Mouse (Mus musculus): Measurements from ENCODE around the gene Pramel7. TPM values are rescaled to one million over a fixed set of nuclear protein-coding genes. Genes with fewer than 3 reads are reported as not detected.

The Pramel7 gene
- total and polyA plus RNA-seq, 3 experiments, result not detected

DNA sequence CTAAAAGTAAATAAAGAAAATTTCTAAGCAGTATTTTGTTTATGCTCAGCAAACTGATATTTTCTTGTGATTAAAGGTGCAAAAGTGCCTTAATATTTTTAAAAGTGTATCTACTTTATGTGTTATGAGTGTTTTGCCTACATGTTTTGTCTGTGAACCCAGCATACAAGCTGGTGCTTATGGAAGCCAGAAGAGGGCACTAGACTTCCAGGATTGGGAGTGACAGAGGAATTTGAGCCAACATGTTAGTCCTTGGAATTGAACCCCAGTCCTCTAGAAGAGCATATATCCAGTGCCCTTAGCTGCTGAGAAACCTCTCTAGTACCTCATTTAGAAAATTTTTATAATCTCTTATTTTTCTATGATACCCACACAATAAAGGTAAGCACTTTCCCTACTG lies 16.7 kb downstream of the Pramel7 start:
- Histone ChIP-seq H3K27me3 (replicated peaks) (no peaks in the 10 kb centered on the region), H3K4me2 (ENCODE audit: insufficient read depth, low read depth, poor library complexity, severe bottlenecking) (no peak overlapping the region), H3K27ac (ENCODE audit: insufficient read depth, low read depth) (no peak overlapping the region), H3K4me1 (ENCODE audit: control insufficient read depth in 1 of 2, insufficient read depth in 2 of 2) (no peaks in the 10 kb centered on the region), H3K9me3 (replicated peaks; ENCODE audit: low read length) (peaks cover 54% of the 10 kb centered on the region), H3K36me3 (replicated peaks in 1 of 2; ENCODE audit: control insufficient read depth in 1 of 2, insufficient read depth in 1 of 2, low read length in 1 of 2) (no peaks in the 10 kb centered on the region), H3K4me3 (replicated peaks in 1 of 3; ENCODE audit: low read depth in 2 of 3, low read length in 2 of 3, poor library complexity in 1 of 3) (no peak overlapping the region), H3K9ac (ENCODE audit: insufficient read depth, low read depth) (no peak overlapping the region), H3K79me2 (replicated peaks; ENCODE audit: control insufficient read depth, extremely low read depth, insufficient read depth, poor library complexity, severe bottlenecking) (no peaks in the 10 kb centered on the region)
- no peak for TF ChIP-seq GABPA (IDR thresholded peaks at IDR 0.05; ENCODE audit: insufficient replicate concordance, low read depth, low read length)
- no peak for TF ChIP-seq MAFK (IDR thresholded peaks at IDR 0.05; ENCODE audit: insufficient replicate concordance, low read length)
- no peak for DNase-seq (ENCODE audit: extremely low read depth)
- in situ Hi-C loops (cut with MboI; ENCODE audit: low pct_ligation_motif_present, low pct_unique_long_range_greater_than_20kb, low sequenced_read_pairs), result no loop called here
- dilution Hi-C loops (cut with MboI; ENCODE audit: extremely low pct_ligation_motif_present, extremely low pct_unique_long_range_greater_than_20kb, low sequenced_read_pairs), result no loop called here

DNA sequence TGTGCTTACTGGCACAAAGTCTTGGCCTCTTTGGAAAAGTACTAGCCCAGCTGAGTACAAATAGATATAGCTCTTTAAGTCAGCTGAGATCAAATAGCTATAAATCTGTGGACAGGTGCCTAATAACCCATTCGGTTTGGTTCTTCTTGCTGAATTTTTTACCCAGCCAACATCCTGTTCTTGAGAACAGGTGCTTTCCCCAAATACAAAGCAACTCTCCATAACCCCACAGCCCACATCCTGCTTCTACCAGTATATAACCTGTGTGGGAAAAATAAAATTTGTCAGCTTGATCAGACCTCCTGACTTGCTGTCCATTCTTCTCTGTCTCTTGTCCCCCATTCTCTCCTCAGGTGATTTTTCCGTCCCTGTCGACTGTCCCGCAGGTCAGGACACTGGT lies 35.1 kb downstream of the Pramel7 start:
- Histone ChIP-seq H3K27me3 (replicated peaks) (no peaks in the 10 kb centered on the region), H3K4me3 (replicated peaks in 1 of 3; ENCODE audit: low read depth in 2 of 3, low read length in 2 of 3, poor library complexity in 1 of 3) (no peak overlapping the region), H3K4me1 (ENCODE audit: control insufficient read depth in 1 of 2, insufficient read depth in 2 of 2) (no peaks in the 10 kb centered on the region), H3K79me2 (replicated peaks; ENCODE audit: control insufficient read depth, extremely low read depth, insufficient read depth, poor library complexity, severe bottlenecking) (no peaks in the 10 kb centered on the region), H3K9ac (ENCODE audit: insufficient read depth, low read depth) (no peak overlapping the region), H3K27ac (ENCODE audit: insufficient read depth, low read depth) (no peak overlapping the region), H3K4me2 (ENCODE audit: insufficient read depth, low read depth, poor library complexity, severe bottlenecking) (no peak overlapping the region), H3K9me3 (replicated peaks; ENCODE audit: low read length) (peaks cover 10% of the 10 kb centered on the region), H3K36me3 (replicated peaks in 1 of 2; ENCODE audit: control insufficient read depth in 1 of 2, insufficient read depth in 1 of 2, low read length in 1 of 2) (no peaks in the 10 kb centered on the region)
- dilution Hi-C loops (cut with MboI; ENCODE audit: extremely low pct_ligation_motif_present, extremely low pct_unique_long_range_greater_than_20kb, low sequenced_read_pairs) (no loop called here), in situ Hi-C loops (cut with MboI; ENCODE audit: low pct_ligation_motif_present, low pct_unique_long_range_greater_than_20kb, low sequenced_read_pairs) (no loop called here)
- no peak for DNase-seq (ENCODE audit: extremely low read depth)
- TF ChIP-seq MXI1 (IDR thresholded peaks at IDR 0.05; ENCODE audit: low read depth, low read length) (no peak), IRF4 (IDR thresholded peaks at IDR 0.05; ENCODE audit: low read depth, low read length) (no peak), MEF2A (IDR thresholded peaks at IDR 0.05; ENCODE audit: borderline replicate concordance, low read depth, low read length) (no peak), ZKSCAN1 (IDR thresholded peaks at IDR 0.05; ENCODE audit: borderline replicate concordance, low read depth, low read length) (no peak), RCOR1 (conservative IDR thresholded peaks at IDR 0.05; ENCODE audit: low read depth, low read length) (no peak), SMC3 (IDR thresholded peaks at IDR 0.05; ENCODE audit: low read depth, low read length) (no peak), MYC (IDR thresholded peaks at IDR 0.05; ENCODE audit: low read depth, low read length) (no peak), USF2 (conservative IDR thresholded peaks at IDR 0.05; ENCODE audit: low read depth, low read length) (no peak), HCFC1 (IDR thresholded peaks at IDR 0.05; ENCODE audit: low read depth, low read length) (no peak), GABPA (IDR thresholded peaks at IDR 0.05; ENCODE audit: insufficient replicate concordance, low read depth, low read length) (no peak), MAX (IDR thresholded peaks at IDR 0.05; ENCODE audit: low read length) (no peak), CHD2 (IDR thresholded peaks at IDR 0.05; ENCODE audit: low read length) (no peak), TCF12 (IDR thresholded peaks at IDR 0.05; ENCODE audit: low read depth, low read length) (no peak), ZC3H11A (IDR thresholded peaks at IDR 0.05; ENCODE audit: low read depth, low read length) (no peak), NRF1 (IDR thresholded peaks at IDR 0.05; ENCODE audit: low read depth, low read length) (no peak), SIN3A (IDR thresholded peaks at IDR 0.05; ENCODE audit: low read length) (no peak)
